Mouse (Mus musculus) hindbrain, embryonic 10.5 days (tissue): ENCODE measurements around the gene Pde4a. TPM values are rescaled to one million over a fixed set of nuclear protein-coding genes. Genes with fewer than 3 reads are reported as not detected.
"Not testable (repeated sequence)": the region's sequence is repeated elsewhere in the genome, so short reads cannot be mapped to it uniquely, and the experiment has no call there.

Experiments used
- DNase-seq: peaks from one replicate; pipeline ENCODE4 v3.0.0-alpha.2; 2017; ENCODE audit warnings: low spot score
- H3K27ac ChIP-seq: fragments of 300-500 bp; sonication (generic); 2 replicates; pipeline ENCODE4 v1.5.1; 2016; ENCODE audit warnings: mild to moderate bottlenecking, moderate library complexity
- H3K27me3 ChIP-seq: fragments of 300-500 bp; sonication (generic); 2 replicates; pipeline ENCODE4 v1.6.1; 2016; ENCODE audit warnings: mild to moderate bottlenecking; ENCODE audit not compliant: poor library complexity, insufficient read depth, severe bottlenecking
- H3K36me3 ChIP-seq: fragments of 300-500 bp; sonication (generic); 2 replicates; pipeline ENCODE4 v1.6.1; 2016; ENCODE audit warnings: mild to moderate bottlenecking, moderate library complexity
- H3K4me1 ChIP-seq: fragments of 300-500 bp; sonication (generic); replicated peaks from 2 replicates; pipeline ENCODE4 v1.6.1; 2016; ENCODE audit warnings: mild to moderate bottlenecking
- H3K4me3 ChIP-seq: fragments of 300-500 bp; sonication (generic); 2 replicates; pipeline ENCODE4 v1.5.1; 2016; ENCODE audit warnings: mild to moderate bottlenecking, moderate library complexity
- H3K9me3 ChIP-seq: fragments of 300-500 bp; sonication (generic); 2 replicates; pipeline ENCODE4 v1.6.1; 2016; ENCODE audit warnings: mild to moderate bottlenecking, moderate library complexity
- WGBS: fragments of 180-500 bp; shearing (Covaris S2); methylation state at CpG from one replicate; pipeline ENCODE4 v1.1.7; 2016; 5-methylcytosine and 5-hydroxymethylcytosine counted together
- polyA plus RNA-seq: library from polyadenylated mRNA; unstranded; fragments of >200 nt; fragmentation: Nextera tagmentation; extraction: Ambion mirVana; gene quantifications from 2 replicates; pipeline ENCODE4 v1.2.1, GENCODE M21; 2016

The Pde4a gene
- polyA plus RNA-seq, 1 experiment from 2014 or later, result 6.5 TPM

DNA sequence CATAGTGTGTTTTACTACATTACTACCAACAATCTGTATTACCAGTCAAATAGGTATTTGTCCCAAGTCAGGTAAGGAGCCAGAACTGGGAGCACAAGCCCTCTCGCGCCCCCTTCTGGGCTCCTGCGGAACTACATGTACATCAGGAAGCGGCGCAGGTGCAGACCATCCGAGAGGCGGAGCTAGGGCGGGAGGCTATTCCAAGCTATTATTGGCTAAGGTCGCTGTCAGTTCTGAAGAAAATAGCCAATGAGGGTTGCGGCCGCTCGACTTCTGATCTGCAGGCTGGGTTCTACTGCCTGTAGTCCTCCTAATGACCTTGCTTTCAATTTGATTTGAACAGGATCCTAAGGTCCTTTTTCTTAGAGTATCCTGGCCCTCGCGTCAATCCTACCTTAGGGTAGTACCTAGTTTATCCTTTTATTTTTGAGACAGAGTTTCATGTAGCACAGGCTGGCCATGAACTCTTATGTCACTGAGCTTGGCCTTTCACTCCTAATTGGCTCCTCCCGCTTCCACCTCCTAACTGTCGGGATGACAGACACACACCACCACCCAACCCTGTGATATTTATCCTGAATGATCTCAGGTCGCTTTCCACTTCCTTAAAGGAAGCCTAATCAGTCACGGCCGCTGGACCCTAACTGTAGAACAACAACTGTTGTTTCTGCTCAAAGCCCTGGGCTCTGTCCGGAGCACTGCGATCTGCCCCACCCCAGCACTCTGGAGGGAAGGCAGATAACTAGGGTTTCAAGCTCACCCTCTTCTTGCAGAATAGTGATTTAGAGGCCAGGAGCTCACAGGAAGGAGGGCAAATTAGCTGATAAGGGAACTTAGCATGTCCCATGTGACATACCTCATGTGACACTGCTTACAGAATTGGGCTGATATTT lies 55.2 kb downstream of the Pde4a start:
- peak; percentile 90 for DNase-seq
- peaks cover 16% of the 10 kb centered on the region for H3K27me3 ChIP-seq
- peak overlapping the region; percentile 57; the same call in 1 of the 2 replicates for H3K27ac ChIP-seq
- H3K4me3 ChIP-seq, result peak overlapping the region; percentile 40
- 15% methylated on average over 21 of the region's 21 CpGs for WGBS
- H3K9me3 ChIP-seq, result peaks cover 4% of the 10 kb centered on the region
- peaks cover 39% of the 10 kb centered on the region for H3K4me1 ChIP-seq
- no peaks in the 10 kb centered on the region for H3K36me3 ChIP-seq

DNA sequence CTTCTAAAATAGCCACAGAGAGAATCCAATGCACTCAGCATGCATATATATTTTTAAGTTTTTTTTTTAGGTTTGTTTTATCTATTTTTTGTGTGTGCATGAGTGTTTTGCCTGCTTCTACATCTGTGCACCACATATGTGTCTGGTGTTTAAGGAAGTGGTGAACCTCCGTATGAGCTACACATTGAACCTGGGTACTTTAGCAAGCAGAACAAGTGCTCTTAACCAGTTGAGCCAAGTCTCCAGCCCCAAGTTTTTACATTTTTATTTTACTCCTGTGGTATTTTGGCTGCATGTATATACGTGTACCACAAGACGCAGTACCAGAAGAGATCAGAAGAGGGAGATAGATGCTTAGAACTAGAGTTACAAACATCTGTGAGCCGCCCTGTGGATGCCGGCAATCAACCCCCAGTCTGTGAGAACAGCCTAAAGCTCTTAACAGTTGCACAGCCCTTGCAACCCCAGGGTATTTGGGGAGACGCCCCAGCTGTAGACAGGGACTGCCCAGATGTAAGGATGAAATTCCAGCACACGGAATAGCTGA lies 55.9 kb downstream of the Pde4a start:
- Histone ChIP-seq H3K27me3 (peaks cover 20% of the 10 kb centered on the region), H3K27ac (no peak overlapping the region), H3K36me3 (no peaks in the 10 kb centered on the region), H3K4me3 (peak overlapping the region; percentile 40; the same call in 1 of the 2 replicates), H3K9me3 (peaks cover 4% of the 10 kb centered on the region), H3K4me1 (peaks cover 32% of the 10 kb centered on the region)
- 16% methylated on average over 7 of the region's 7 CpGs for WGBS
- DNase-seq, result peak; percentile 37

DNA sequence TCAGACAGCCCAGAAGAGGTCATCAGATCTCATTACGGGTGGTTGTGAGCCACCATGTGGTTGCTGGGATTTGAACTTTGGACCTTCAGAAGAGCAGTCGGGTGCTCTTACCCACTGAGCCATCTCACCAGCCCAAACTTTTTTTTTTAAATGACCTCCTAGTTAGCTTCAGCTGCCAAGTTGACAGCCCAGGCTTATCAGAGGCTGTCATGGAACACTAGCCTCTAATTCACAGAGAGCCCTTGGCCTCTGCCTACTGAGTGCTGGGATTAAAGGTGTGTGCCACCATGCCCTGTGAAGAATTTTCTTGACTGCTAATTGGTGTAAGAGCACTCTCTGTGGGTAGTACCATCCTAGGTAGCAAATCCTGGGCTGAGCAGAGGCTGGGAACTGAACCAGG lies 58.0 kb downstream of the Pde4a start:
- not testable (repeated sequence) for H3K4me3 ChIP-seq, H3K36me3 ChIP-seq, H3K27ac ChIP-seq, H3K9me3 ChIP-seq, DNase-seq
- peaks cover 32% of the 10 kb centered on the region for H3K4me1 ChIP-seq
- 89% methylated on average over 2 of the region's 2 CpGs for WGBS
- peaks cover 26% of the 10 kb centered on the region for H3K27me3 ChIP-seq

DNA sequence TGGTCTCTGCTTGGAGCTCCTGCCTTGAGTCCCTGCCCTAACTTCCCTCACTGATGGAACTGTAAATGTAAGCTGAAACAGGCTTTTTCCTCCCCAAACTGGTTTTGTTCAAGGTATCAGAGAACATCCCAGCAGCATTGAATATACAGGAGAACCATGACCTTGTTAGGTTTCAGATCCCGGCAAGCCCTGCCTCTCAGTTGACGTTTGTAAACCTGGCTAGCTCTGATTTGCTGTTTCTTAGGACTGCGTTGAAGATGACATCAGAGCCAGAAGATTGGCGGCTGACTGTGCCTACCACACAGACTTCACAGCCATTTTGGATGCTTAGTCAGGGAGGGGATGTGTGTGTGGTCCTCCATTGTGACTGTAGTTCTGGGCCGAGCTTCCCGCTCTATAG lies 58.4 kb downstream of the Pde4a start:
- H3K4me3 ChIP-seq, result no peak overlapping the region
- peaks cover 26% of the 10 kb centered on the region for H3K27me3 ChIP-seq
- H3K27ac ChIP-seq, result no peak overlapping the region
- WGBS, result 92% methylated on average over 6 of the region's 6 CpGs
- peaks cover 4% of the 10 kb centered on the region for H3K9me3 ChIP-seq
- no peak for DNase-seq
- H3K4me1 ChIP-seq, result peaks cover 32% of the 10 kb centered on the region
- H3K36me3 ChIP-seq, result 0 out of 2 replicates have a peak, but pooled peaks cover 2% of the 10 kb centered on the region

DNA sequence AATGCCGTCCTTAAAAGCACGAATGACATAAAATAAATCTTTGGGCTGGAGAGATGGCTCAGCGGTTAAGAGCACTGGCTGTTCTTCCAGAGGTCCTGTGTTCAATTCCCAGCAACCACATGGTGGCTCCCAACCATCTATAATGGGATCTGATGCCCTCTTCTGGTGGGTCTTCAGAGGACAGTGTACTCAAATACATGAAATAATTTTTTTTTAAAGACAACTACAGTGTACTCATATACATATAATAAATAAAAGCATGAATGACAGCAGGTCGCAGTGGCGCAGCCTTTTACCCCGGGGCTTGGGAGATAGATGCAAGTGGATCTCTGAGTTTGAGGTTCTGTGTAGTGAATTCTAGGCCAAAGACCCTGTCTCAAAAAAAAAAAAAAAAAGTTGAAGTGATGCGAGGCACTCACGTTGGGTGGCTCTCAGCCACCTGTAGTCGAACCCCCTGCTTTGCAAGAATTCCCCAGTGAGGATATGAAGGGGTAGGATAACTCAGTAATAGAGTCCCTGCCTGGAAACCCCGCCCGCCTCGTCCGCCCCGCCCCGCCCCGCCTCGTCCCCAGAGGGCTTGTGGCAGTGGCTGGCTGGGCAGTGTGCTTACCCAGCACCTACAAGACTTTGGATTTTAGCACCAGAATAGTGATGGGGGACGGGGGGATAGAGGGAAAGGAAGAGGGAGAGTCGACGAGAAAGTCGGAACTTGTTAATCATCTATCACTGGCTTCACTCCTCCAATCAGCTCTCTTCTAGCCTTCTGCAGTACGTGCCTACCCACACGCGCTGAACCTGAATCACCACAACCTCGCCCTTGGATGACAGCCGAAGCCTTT lies 59.3 kb downstream of the Pde4a start:
- Histone ChIP-seq H3K27me3 (peaks cover 26% of the 10 kb centered on the region), H3K27ac (peak overlapping the region; percentile 35; the same call in 1 of the 2 replicates), H3K4me3 (peak overlapping the region; percentile 41), H3K36me3 (peaks cover 11% of the 10 kb centered on the region), H3K4me1 (peaks cover 32% of the 10 kb centered on the region), H3K9me3 (peaks cover 4% of the 10 kb centered on the region)
- no peak for DNase-seq
- WGBS, result 21% methylated on average over 26 of the region's 26 CpGs

DNA sequence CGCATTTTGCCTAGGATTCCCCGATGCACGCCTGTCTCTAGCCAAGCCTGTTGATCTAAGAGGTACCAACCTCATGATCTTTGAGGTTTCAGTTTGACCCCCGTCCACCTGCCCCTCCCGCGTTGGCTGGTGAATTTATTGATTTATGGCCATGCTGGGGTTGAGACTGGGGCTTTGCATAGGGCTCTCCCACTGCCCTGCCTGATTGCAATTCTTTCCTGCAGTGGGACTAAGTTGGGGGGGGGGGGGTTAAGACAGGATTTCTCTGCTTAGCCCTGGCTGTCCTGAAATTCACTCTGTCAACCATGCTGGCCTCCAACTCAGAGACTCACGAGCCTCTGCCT lies 59.9 kb downstream of the Pde4a start:
- Histone ChIP-seq H3K27ac (0 out of 2 replicates have a peak overlapping the region, but pooled peaks have one; percentile 35), H3K4me1 (peaks cover 31% of the 10 kb centered on the region), H3K36me3 (peaks cover 17% of the 10 kb centered on the region), H3K27me3 (peaks cover 26% of the 10 kb centered on the region), H3K4me3 (peak overlapping the region; percentile 41), H3K9me3 (peaks cover 4% of the 10 kb centered on the region)
- no peak for DNase-seq
- 13% methylated on average over 7 of the region's 7 CpGs for WGBS

DNA sequence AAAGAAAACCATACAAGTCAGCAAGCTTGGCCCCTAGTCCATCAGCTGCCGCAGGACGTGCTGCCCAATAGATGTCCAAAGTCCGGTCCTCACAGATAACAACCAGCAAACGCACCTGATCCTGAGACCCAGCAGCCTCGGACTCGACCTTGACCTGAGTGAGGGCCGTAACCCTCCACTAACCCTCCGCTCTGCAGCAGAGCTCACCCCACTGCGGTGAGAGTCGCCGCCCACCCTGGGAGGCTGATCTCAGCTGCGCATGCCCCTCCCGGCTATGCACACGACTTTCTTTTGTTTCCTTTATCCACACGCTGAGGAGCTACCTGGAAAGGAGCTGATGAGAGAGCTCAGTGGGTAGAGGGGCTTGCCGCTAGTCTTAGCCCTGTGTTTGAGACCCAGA lies 61.8 kb downstream of the Pde4a start:
- Histone ChIP-seq H3K4me1 (peaks cover 26% of the 10 kb centered on the region), H3K27ac (peak overlapping the region; percentile 56)
- 15% methylated on average over 16 of the region's 16 CpGs for WGBS

DNA sequence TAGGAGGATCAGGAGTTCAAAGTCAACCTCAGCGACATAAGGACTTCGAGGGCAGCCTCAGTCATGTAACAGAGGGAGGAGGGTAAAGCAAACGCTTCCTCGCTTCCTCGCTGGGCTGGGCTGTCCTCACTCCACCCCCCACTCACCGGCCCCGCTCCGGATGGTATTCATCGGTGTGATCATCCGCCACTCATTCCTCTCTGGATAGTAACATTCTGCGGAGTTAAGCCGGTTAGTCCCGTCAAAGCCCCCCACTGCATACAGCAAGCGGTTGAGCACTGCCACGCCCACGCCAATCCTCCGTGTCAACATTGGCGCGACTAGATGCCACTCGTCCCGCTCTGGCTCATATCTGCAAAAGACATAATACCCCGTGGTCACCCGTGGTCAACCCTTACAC lies 66.0 kb downstream of the Pde4a start:
- WGBS, result 49% methylated on average over 23 of the region's 23 CpGs
- no peak for DNase-seq
- H3K27ac ChIP-seq, result no peak overlapping the region
- H3K27me3 ChIP-seq, result peaks cover 20% of the 10 kb centered on the region
- H3K9me3 ChIP-seq, result no peaks in the 10 kb centered on the region
- H3K4me1 ChIP-seq, result peaks cover 17% of the 10 kb centered on the region
- no peak overlapping the region for H3K4me3 ChIP-seq
- peaks cover 72% of the 10 kb centered on the region for H3K36me3 ChIP-seq

More for the DNA sequence above, 61.8 kb downstream of the Pde4a start:
- Histone ChIP-seq H3K4me3 (peak overlapping the region; percentile 29), H3K9me3 (peaks cover 4% of the 10 kb centered on the region), H3K27me3 (peaks cover 26% of the 10 kb centered on the region), H3K36me3 (peaks cover 35% of the 10 kb centered on the region)
- DNase-seq, result no peak

DNA sequence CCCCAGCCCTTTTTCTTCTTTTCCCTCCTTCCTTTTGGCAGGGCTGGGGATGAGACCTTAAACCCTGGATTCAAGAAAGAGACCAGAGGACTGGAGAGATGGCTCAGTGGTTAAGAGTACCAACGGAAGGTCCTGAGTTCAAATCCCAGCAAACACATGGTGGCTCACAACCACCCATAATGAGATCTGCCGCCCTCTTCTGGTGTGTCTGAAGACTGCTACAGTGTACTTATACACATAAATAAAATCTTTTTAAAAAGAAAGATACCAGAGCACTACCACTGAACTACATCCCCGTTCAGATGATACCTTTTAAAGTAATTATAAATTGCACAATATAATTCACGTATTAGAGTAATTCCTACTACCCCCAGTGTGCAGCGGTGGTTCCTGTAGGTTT lies 67.4 kb downstream of the Pde4a start:
- 87% methylated on average over 5 of the region's 5 CpGs for WGBS
- H3K4me1 ChIP-seq, result peaks cover 22% of the 10 kb centered on the region
- no peak for DNase-seq
- no peaks in the 10 kb centered on the region for H3K9me3 ChIP-seq
- peaks cover 9% of the 10 kb centered on the region; the same call in 1 of the 2 replicates for H3K27me3 ChIP-seq
- H3K4me3 ChIP-seq, result no peak overlapping the region
- H3K27ac ChIP-seq, result no peak overlapping the region
- peaks cover 78% of the 10 kb centered on the region for H3K36me3 ChIP-seq

DNA sequence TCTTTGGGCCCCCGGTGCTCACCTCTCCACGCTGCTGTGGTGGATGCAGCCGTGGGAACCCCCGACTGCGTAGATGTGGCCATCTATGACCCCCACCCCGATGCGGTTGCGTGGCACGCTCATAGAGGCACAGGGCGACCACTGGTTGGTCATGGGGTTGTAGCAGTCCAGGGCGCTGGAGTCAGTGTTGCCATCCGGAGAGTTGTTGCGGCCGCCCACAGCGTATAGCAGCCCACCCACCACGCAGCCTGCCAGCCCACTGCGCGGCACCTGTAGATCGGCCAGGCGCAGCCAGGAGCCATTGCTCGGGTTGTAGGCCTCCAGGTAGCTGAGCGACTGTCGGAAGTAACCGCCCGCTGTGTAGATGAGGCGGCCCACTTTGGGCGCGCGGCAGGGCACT lies 67.9 kb downstream of the Pde4a start:
- Histone ChIP-seq H3K9me3 (no peaks in the 10 kb centered on the region), H3K27me3 (peaks cover 7% of the 10 kb centered on the region; the same call in 1 of the 2 replicates), H3K27ac (no peak overlapping the region), H3K4me1 (peaks cover 23% of the 10 kb centered on the region), H3K36me3 (peaks cover 78% of the 10 kb centered on the region), H3K4me3 (no peak overlapping the region)
- no peak for DNase-seq
- 87% methylated on average over 29 of the region's 29 CpGs for WGBS

DNA sequence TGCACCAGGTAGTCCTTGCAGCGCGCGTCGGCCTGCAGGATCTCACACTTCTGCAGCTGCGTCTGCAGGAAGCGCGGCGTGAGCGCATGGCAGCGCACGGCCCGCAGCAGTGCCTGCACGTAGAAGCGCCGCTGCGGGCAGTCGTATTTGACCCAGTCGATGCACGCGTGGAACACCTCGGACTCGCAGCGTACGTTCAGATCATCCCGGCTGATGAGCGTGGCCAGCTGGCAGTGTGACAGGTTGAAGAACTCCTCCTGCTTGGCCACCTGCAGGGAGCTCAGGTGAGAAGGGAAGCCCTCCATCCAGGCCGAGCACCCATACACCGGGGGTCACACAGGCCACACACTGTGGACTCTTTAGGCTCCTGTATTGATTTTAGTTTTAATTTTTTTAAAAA lies 68.3 kb downstream of the Pde4a start:
- Histone ChIP-seq H3K4me1 (peaks cover 23% of the 10 kb centered on the region), H3K36me3 (peaks cover 77% of the 10 kb centered on the region), H3K27ac (no peak overlapping the region), H3K9me3 (no peaks in the 10 kb centered on the region), H3K27me3 (0 out of 2 replicates have a peak, but pooled peaks cover 7% of the 10 kb centered on the region), H3K4me3 (no peak overlapping the region)
- 79% methylated on average over 28 of the region's 28 CpGs for WGBS
- no peak for DNase-seq

DNA sequence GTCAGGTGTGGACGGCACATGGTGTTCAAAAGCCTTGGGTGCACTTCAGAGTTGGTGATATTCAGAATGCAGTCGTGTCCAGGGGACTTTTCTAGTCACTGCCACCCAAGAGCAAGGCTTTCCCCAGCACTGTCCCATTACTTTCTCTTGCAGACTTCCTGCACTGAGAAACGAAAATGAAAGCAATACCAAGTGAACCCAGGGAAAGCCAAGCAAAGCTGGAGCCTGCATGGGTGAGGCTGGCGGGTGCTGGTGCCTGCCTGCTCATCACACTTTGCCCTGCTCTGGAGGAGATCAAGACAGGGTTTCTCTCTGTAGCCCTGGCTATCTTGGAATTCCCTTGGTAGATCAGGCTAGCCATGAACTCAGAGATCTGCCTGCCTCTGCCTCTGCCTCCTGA lies 69.8 kb downstream of the Pde4a start:
- no peak for DNase-seq
- peaks cover 62% of the 10 kb centered on the region for H3K36me3 ChIP-seq
- WGBS, result 80% methylated on average over 4 of the region's 4 CpGs
- H3K27me3 ChIP-seq, result peaks cover 16% of the 10 kb centered on the region
- H3K27ac ChIP-seq, result no peak overlapping the region
- H3K4me3 ChIP-seq, result no peak overlapping the region
- no peaks in the 10 kb centered on the region for H3K9me3 ChIP-seq
- peaks cover 31% of the 10 kb centered on the region for H3K4me1 ChIP-seq
